Mouse (Mus musculus) stomach, embryonic 14.5 days (tissue): ENCODE measurements at regions not wholly inside any gene's neighbourhood (a gene's known extent, or its start where the extent isn't known, plus 50 kb on each side); places are given as distances from the start of the nearest gene placed in this dataset.

ENCODE experiments used
- ATAC-seq: fragments of 200-750 bp; cut with Nextera tagmentation; 2 replicates; pipeline ENCODE4 v1.8.0; 2017; ENCODE audit warnings: low read depth, moderate TSS enrichment; ENCODE audit not compliant: insufficient number of reproducible peaks, insufficient read depth, low FRiP score
- H3K27ac ChIP-seq: fragments of 300-500 bp; sonication (generic); 2 replicates; pipeline ENCODE4 v1.5.1; 2014; ENCODE audit warnings: mild to moderate bottlenecking, low read length, moderate library complexity, mixed read lengths
- H3K27me3 ChIP-seq: fragments of 300-500 bp; sonication (generic); 2 replicates; pipeline ENCODE4 v1.6.1; 2014; ENCODE audit warnings: low read length, control low read depth, mixed read lengths; ENCODE audit not compliant: control insufficient read depth, insufficient read depth
- H3K36me3 ChIP-seq: fragments of 300-500 bp; sonication (generic); 2 replicates; pipeline ENCODE4 v1.6.1; 2014; ENCODE audit warnings: mild to moderate bottlenecking, control low read depth, low read length, moderate library complexity, mixed read lengths; ENCODE audit not compliant: control insufficient read depth, insufficient read depth
- H3K4me1 ChIP-seq: fragments of 300-500 bp; sonication (generic); 2 replicates; pipeline ENCODE4 v1.6.1; 2014; ENCODE audit warnings: low read length, control low read depth, mixed read lengths; ENCODE audit not compliant: control insufficient read depth, insufficient read depth
- H3K4me2 ChIP-seq: fragments of 300-500 bp; sonication (generic); replicated peaks from 2 replicates; pipeline ENCODE4 v1.6.1; 2014; ENCODE audit warnings: low read depth, low read length, control low read depth
- H3K4me3 ChIP-seq: fragments of 300-500 bp; sonication (generic); 2 replicates; pipeline ENCODE4 v1.5.1; 2014; ENCODE audit warnings: low read depth, low read length, control low read depth
- H3K9ac ChIP-seq: fragments of 300-500 bp; sonication (generic); replicated peaks from 2 replicates; pipeline ENCODE4 v1.6.1; 2014; ENCODE audit warnings: low read depth, mild to moderate bottlenecking, control low read depth, low read length, moderate library complexity, mixed read lengths
- H3K9me3 ChIP-seq: fragments of 300-500 bp; sonication (generic); 2 replicates; pipeline ENCODE4 v1.6.1; 2016; ENCODE audit warnings: low read depth, low read length, control low read depth; ENCODE audit not compliant: control insufficient read depth
- WGBS: fragments of 180-500 bp; shearing (Covaris S2); extraction: QIAGEN DNeasy Blood & Tissue Kit; methylation state at CpG from one replicate; pipeline ENCODE4 v1.1.7; 2014; 5-methylcytosine and 5-hydroxymethylcytosine counted together

- H3K4me1 ChIP-seq = no peaks in the 10 kb centered on the region
- no peak overlapping the region for H3K9ac ChIP-seq
- no peak overlapping the region for H3K4me2 ChIP-seq
- WGBS = 60% methylated on average over 2 of the region's 2 CpGs
- H3K36me3 ChIP-seq = no peaks in the 10 kb centered on the region
- no peak overlapping the region for H3K27ac ChIP-seq
- no peak overlapping the region for H3K4me3 ChIP-seq
- H3K9me3 ChIP-seq = no peaks in the 10 kb centered on the region
- no peak for ATAC-seq
- no peaks in the 10 kb centered on the region for H3K27me3 ChIP-seq
Observed at GRCm38 (mm10) chr1:137692525-137692924, 483.0 kb downstream of the Ptprc start.

GRCm38 (mm10) chr1:137690860-137691595, 484.5 kb downstream of the Ptprc start:
- Histone ChIP-seq H3K36me3 (no peaks in the 10 kb centered on the region), H3K4me3 (no peak overlapping the region), H3K27me3 (no peaks in the 10 kb centered on the region), H3K4me1 (no peaks in the 10 kb centered on the region), H3K9ac (no peak overlapping the region), H3K9me3 (no peaks in the 10 kb centered on the region), H3K27ac (no peak overlapping the region), H3K4me2 (no peak overlapping the region)
- no peak for ATAC-seq
- WGBS = 88% methylated on average over 9 of the region's 9 CpGs

GRCm38 (mm10) chr1:137670650-137671049, 504.9 kb downstream of the Ptprc start:
- no peaks in the 10 kb centered on the region for H3K4me1 ChIP-seq
- no peak overlapping the region for H3K9ac ChIP-seq
- H3K9me3 ChIP-seq = no peaks in the 10 kb centered on the region
- ATAC-seq = no peak
- no peaks in the 10 kb centered on the region for H3K27me3 ChIP-seq
- H3K4me3 ChIP-seq = no peak overlapping the region
- WGBS = 75% methylated on average over 5 of the region's 5 CpGs
- no peak overlapping the region for H3K4me2 ChIP-seq
- H3K27ac ChIP-seq = no peak overlapping the region
- H3K36me3 ChIP-seq = no peaks in the 10 kb centered on the region

- no peak overlapping the region for H3K9ac ChIP-seq
- no peaks in the 10 kb centered on the region for H3K4me1 ChIP-seq
- H3K27ac ChIP-seq = no peak overlapping the region
- no peaks in the 10 kb centered on the region for H3K36me3 ChIP-seq
- 67% methylated on average over 3 of the region's 3 CpGs for WGBS
- H3K27me3 ChIP-seq = no peaks in the 10 kb centered on the region
- no peak overlapping the region for H3K4me2 ChIP-seq
- H3K9me3 ChIP-seq = no peaks in the 10 kb centered on the region
- ATAC-seq = no peak
- no peak overlapping the region for H3K4me3 ChIP-seq
Observed at GRCm38 (mm10) chr1:137669849-137670248, 505.7 kb downstream of the Ptprc start.

GRCm38 (mm10) chr1:137658141-137658540, 517.4 kb downstream of the Ptprc start:
- Histone ChIP-seq H3K27me3 (no peaks in the 10 kb centered on the region), H3K27ac (no peak overlapping the region), H3K4me3 (no peak overlapping the region), H3K4me2 (no peak overlapping the region), H3K9me3 (no peaks in the 10 kb centered on the region), H3K9ac (no peak overlapping the region), H3K36me3 (no peaks in the 10 kb centered on the region), H3K4me1 (no peaks in the 10 kb centered on the region)
- 92% methylated on average over 1 of the region's 1 CpGs for WGBS
- no peak for ATAC-seq

- 39% methylated on average over 6 of the region's 6 CpGs for WGBS
- H3K27ac ChIP-seq = no peak overlapping the region; the same call in 1 of the 2 replicates
- H3K27me3 ChIP-seq = no peaks in the 10 kb centered on the region
- no peak for ATAC-seq
- H3K36me3 ChIP-seq = no peaks in the 10 kb centered on the region
- H3K4me2 ChIP-seq = no peak overlapping the region
- H3K4me1 ChIP-seq = no peaks in the 10 kb centered on the region
- no peak overlapping the region for H3K9ac ChIP-seq
- H3K9me3 ChIP-seq = no peaks in the 10 kb centered on the region
- H3K4me3 ChIP-seq = no peak overlapping the region
Observed at GRCm38 (mm10) chr1:137656900-137657458, 518.5 kb downstream of the Ptprc start.

GRCm38 (mm10) chr1:137654171-137654570, 521.3 kb downstream of the Ptprc start:
- Histone ChIP-seq H3K4me3 (no peak overlapping the region), H3K27me3 (no peaks in the 10 kb centered on the region), H3K4me2 (no peak overlapping the region), H3K9ac (no peak overlapping the region), H3K27ac (peak overlapping the region; percentile 28; the same call in 1 of the 2 replicates), H3K36me3 (no peaks in the 10 kb centered on the region), H3K4me1 (0 out of 2 replicates have a peak, but pooled peaks cover 3% of the 10 kb centered on the region), H3K9me3 (no peaks in the 10 kb centered on the region)
- WGBS = 20% methylated on average over 4 of the region's 4 CpGs
- no peak for ATAC-seq

- ATAC-seq = no peak
- H3K36me3 ChIP-seq = no peaks in the 10 kb centered on the region
- H3K4me3 ChIP-seq = no peak overlapping the region
- H3K27me3 ChIP-seq = no peaks in the 10 kb centered on the region
- H3K4me1 ChIP-seq = 0 out of 2 replicates have a peak, but pooled peaks cover 3% of the 10 kb centered on the region
- no peak overlapping the region for H3K27ac ChIP-seq
- H3K9me3 ChIP-seq = no peaks in the 10 kb centered on the region
- H3K4me2 ChIP-seq = no peak overlapping the region
- H3K9ac ChIP-seq = no peak overlapping the region
- 76% methylated on average over 5 of the region's 5 CpGs for WGBS
Observed at GRCm38 (mm10) chr1:137653495-137653894, 522.0 kb downstream of the Ptprc start.
